Mouse (Mus musculus) C2C12 (cell line): ENCODE data around the gene Guca1a.

Source experiments
- CEBPB ChIP-seq: IDR thresholded peaks from one replicate; pipeline ENCODE4 v1.6.1; 2011; ENCODE audit warnings: low read depth, mild to moderate bottlenecking, control low read depth, moderate library complexity
- CTCF ChIP-seq: IDR thresholded peaks from one replicate; pipeline ENCODE4 v1.5.1; 2011; ENCODE audit not compliant: control insufficient read depth, insufficient read depth, insufficient read length
- FOSL1 ChIP-seq: IDR thresholded peaks from one replicate; pipeline ENCODE4 v1.8.0; 2011; ENCODE audit warnings: mild to moderate bottlenecking, low read length; ENCODE audit not compliant: poor library complexity, insufficient read depth, severe bottlenecking
- MAX ChIP-seq: IDR thresholded peaks from one replicate; pipeline ENCODE4 v1.6.1; 2011; ENCODE audit warnings: mild to moderate bottlenecking, control low read depth
- MYOD1 ChIP-seq: IDR thresholded peaks from one replicate; pipeline ENCODE4 v1.6.1; 2011; ENCODE audit warnings: low read depth; ENCODE audit not compliant: control insufficient read depth, insufficient read length
- USF1 ChIP-seq: IDR thresholded peaks from one replicate; pipeline ENCODE4 v1.6.1; 2011; ENCODE audit warnings: low read depth, mild to moderate bottlenecking, control low read depth, moderate library complexity

DNA sequence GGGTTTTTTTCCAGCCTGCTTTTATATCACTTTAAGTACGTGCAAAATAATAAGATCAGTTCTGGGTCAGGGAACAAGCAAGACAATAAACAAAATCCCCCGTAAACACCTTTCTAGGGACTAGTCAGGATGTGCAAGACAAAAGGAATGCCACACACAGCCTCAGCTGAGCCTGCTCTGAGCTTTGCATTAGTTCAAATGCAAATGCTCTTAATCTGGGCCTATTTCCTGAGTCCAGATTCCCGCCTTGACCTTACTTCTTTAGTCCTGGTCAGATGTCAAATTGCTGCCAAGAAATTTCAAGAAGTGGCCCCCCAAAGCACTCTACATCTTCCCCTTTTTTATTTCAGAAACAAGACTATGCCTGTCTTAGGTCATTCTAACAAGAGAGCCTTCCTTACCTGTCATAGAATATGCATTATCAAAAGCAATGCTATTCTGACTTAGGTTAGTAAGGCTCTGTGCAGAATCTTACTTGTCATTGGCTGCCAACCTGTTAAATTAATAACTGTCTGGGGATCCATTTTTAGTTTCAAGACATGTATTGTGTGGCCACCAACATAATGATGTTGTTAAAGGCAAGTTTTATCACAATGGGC, 50.6 kb downstream of the Guca1a start:
- TF ChIP-seq CTCF: no peak
- no peak for TF ChIP-seq MAX
- no peak for TF ChIP-seq CEBPB
- TF ChIP-seq FOSL1: no peak
- no peak for TF ChIP-seq MYOD1
- TF ChIP-seq USF1: no peak
